Mouse (Mus musculus): Measurements from ENCODE around the gene Uhrf2. TPM values are rescaled to one million over a fixed set of nuclear protein-coding genes. Genes with fewer than 3 reads are reported as not detected.
A peak's percentile ranks its signal among the peaks of the same experiment; 100 is the strongest.

Gene Uhrf2
- polyA plus RNA-seq, 1 experiment from 2014 or later = 78.9 TPM

GRCm38 (mm10) chr19:30029002-30029710 lies 1.2 kb upstream of the Uhrf2 start:
- H3K4me1 ChIP-seq = peaks cover 51% of the 10 kb centered on the region
- H3K36me3 ChIP-seq (replicated peaks) = peaks cover 10% of the 10 kb centered on the region
- peak overlapping the region; percentile 98 for H3K27ac ChIP-seq
- H3K4me3 ChIP-seq = peak overlapping the region; percentile 80; the same call in 1 of the 2 replicates
- no peaks in the 10 kb centered on the region for H3K9me3 ChIP-seq
- DNase-seq (ENCODE audit: extremely low spot score, low spot score) = no peak
- H3K27me3 ChIP-seq (ENCODE audit: poor library complexity, severe bottlenecking) = no peaks in the 10 kb centered on the region
- 31% methylated on average over 11 of the region's 11 CpGs for WGBS

- Histone ChIP-seq H3K9me3 (no peaks in the 10 kb centered on the region), H3K27ac (peak overlapping the region; percentile 98), H3K36me3 (replicated peaks) (peaks cover 13% of the 10 kb centered on the region), H3K4me1 (peaks cover 61% of the 10 kb centered on the region), H3K27me3 (ENCODE audit: poor library complexity, severe bottlenecking) (no peaks in the 10 kb centered on the region), H3K4me3 (peak overlapping the region; percentile 80)
- under 1% methylated on average over 92 of the region's 92 CpGs for WGBS
- DNase-seq (ENCODE audit: extremely low spot score, low spot score) = peak; percentile 53
Measured at GRCm38 (mm10) chr19:30030636-30031467, 539 bp downstream of the Uhrf2 start.

- Histone ChIP-seq H3K4me1 (peaks cover 65% of the 10 kb centered on the region), H3K9me3 (no peaks in the 10 kb centered on the region), H3K36me3 (replicated peaks) (peaks cover 13% of the 10 kb centered on the region), H3K4me3 (peak overlapping the region; percentile 80), H3K27me3 (ENCODE audit: poor library complexity, severe bottlenecking) (no peaks in the 10 kb centered on the region), H3K27ac (peak overlapping the region; percentile 98)
- DNase-seq (ENCODE audit: extremely low spot score, low spot score) = no peak
- 8% methylated on average over 7 of the region's 7 CpGs for WGBS
Measured at GRCm38 (mm10) chr19:30031468-30031931, 1.2 kb downstream of the Uhrf2 start.

GRCm38 (mm10) chr19:30032206-30032605 lies 1.9 kb downstream of the Uhrf2 start:
- Histone ChIP-seq H3K9me3 (no peaks in the 10 kb centered on the region), H3K27ac (peak overlapping the region; percentile 98; the same call in 1 of the 2 replicates), H3K4me3 (peak overlapping the region; percentile 80), H3K36me3 (replicated peaks) (peaks cover 13% of the 10 kb centered on the region), H3K27me3 (ENCODE audit: poor library complexity, severe bottlenecking) (no peaks in the 10 kb centered on the region), H3K4me1 (peaks cover 62% of the 10 kb centered on the region)
- 75% methylated on average over 3 of the region's 3 CpGs for WGBS
- DNase-seq (ENCODE audit: extremely low spot score, low spot score) = no peak

- no peaks in the 10 kb centered on the region for H3K9me3 ChIP-seq
- WGBS = 68% methylated on average over 3 of the region's 3 CpGs
- peaks cover 27% of the 10 kb centered on the region for H3K36me3 ChIP-seq (replicated peaks)
- no peaks in the 10 kb centered on the region for H3K27me3 ChIP-seq (ENCODE audit: poor library complexity, severe bottlenecking)
- no peak overlapping the region for H3K27ac ChIP-seq
- H3K4me3 ChIP-seq = no peak overlapping the region
- no peak for DNase-seq (ENCODE audit: extremely low spot score, low spot score)
- peaks cover 38% of the 10 kb centered on the region for H3K4me1 ChIP-seq
Measured at GRCm38 (mm10) chr19:30035361-30035760, 5.0 kb downstream of the Uhrf2 start.

- Histone ChIP-seq H3K9me3 (peaks cover 10% of the 10 kb centered on the region; the same call in 1 of the 2 replicates), H3K4me3 (no peak overlapping the region), H3K27ac (no peak overlapping the region), H3K4me1 (no peaks in the 10 kb centered on the region), H3K27me3 (ENCODE audit: poor library complexity, severe bottlenecking) (no peaks in the 10 kb centered on the region), H3K36me3 (replicated peaks) (peaks cover 91% of the 10 kb centered on the region)
- WGBS = 93% methylated on average over 2 of the region's 2 CpGs
- DNase-seq (ENCODE audit: extremely low spot score, low spot score) = no peak
Measured at GRCm38 (mm10) chr19:30043691-30044090, 13.4 kb downstream of the Uhrf2 start.

GRCm38 (mm10) chr19:30044630-30045029 lies 14.3 kb downstream of the Uhrf2 start:
- 96% methylated on average over 1 of the region's 1 CpGs for WGBS
- no peaks in the 10 kb centered on the region for H3K4me1 ChIP-seq
- DNase-seq (ENCODE audit: extremely low spot score, low spot score) = no peak
- H3K36me3 ChIP-seq (replicated peaks) = peaks cover 87% of the 10 kb centered on the region
- H3K4me3 ChIP-seq = no peak overlapping the region
- H3K9me3 ChIP-seq = peaks cover 10% of the 10 kb centered on the region; the same call in 1 of the 2 replicates
- H3K27ac ChIP-seq = no peak overlapping the region
- no peaks in the 10 kb centered on the region for H3K27me3 ChIP-seq (ENCODE audit: poor library complexity, severe bottlenecking)

GRCm38 (mm10) chr19:30045857-30046256 lies 15.5 kb downstream of the Uhrf2 start:
- H3K4me3 ChIP-seq = no peak overlapping the region
- H3K36me3 ChIP-seq (replicated peaks) = peaks cover 83% of the 10 kb centered on the region
- H3K9me3 ChIP-seq = peaks cover 10% of the 10 kb centered on the region; the same call in 1 of the 2 replicates
- DNase-seq (ENCODE audit: extremely low spot score, low spot score) = no peak
- no peak overlapping the region for H3K27ac ChIP-seq
- WGBS = 56% methylated on average over 1 of the region's 1 CpGs
- H3K4me1 ChIP-seq = no peaks in the 10 kb centered on the region
- H3K27me3 ChIP-seq (ENCODE audit: poor library complexity, severe bottlenecking) = no peaks in the 10 kb centered on the region

GRCm38 (mm10) chr19:30050584-30050983 lies 20.3 kb downstream of the Uhrf2 start:
- Histone ChIP-seq H3K4me1 (no peaks in the 10 kb centered on the region), H3K27ac (no peak overlapping the region), H3K36me3 (replicated peaks) (peaks cover 68% of the 10 kb centered on the region), H3K4me3 (no peak overlapping the region), H3K27me3 (ENCODE audit: poor library complexity, severe bottlenecking) (no peaks in the 10 kb centered on the region), H3K9me3 (peaks cover 10% of the 10 kb centered on the region; the same call in 1 of the 2 replicates)
- WGBS = 90% methylated on average over 2 of the region's 2 CpGs
- no peak for DNase-seq (ENCODE audit: extremely low spot score, low spot score)

GRCm38 (mm10) chr19:30051479-30051878 lies 21.2 kb downstream of the Uhrf2 start:
- H3K4me3 ChIP-seq = no peak overlapping the region
- H3K27me3 ChIP-seq (ENCODE audit: poor library complexity, severe bottlenecking) = no peaks in the 10 kb centered on the region
- peaks cover 5% of the 10 kb centered on the region; the same call in 1 of the 2 replicates for H3K9me3 ChIP-seq
- H3K36me3 ChIP-seq (replicated peaks) = peaks cover 67% of the 10 kb centered on the region
- no peak for DNase-seq (ENCODE audit: extremely low spot score, low spot score)
- no peaks in the 10 kb centered on the region for H3K4me1 ChIP-seq
- H3K27ac ChIP-seq = no peak overlapping the region
- 93% methylated on average over 3 of the region's 3 CpGs for WGBS

- 95% methylated on average over 2 of the region's 2 CpGs for WGBS
- Histone ChIP-seq H3K27me3 (ENCODE audit: poor library complexity, severe bottlenecking) (no peaks in the 10 kb centered on the region), H3K9me3 (no peaks in the 10 kb centered on the region), H3K27ac (no peak overlapping the region), H3K4me1 (no peaks in the 10 kb centered on the region), H3K36me3 (replicated peaks) (peaks cover 64% of the 10 kb centered on the region), H3K4me3 (no peak overlapping the region)
- no peak for DNase-seq (ENCODE audit: extremely low spot score, low spot score)
Measured at GRCm38 (mm10) chr19:30054218-30054617, 23.9 kb downstream of the Uhrf2 start.

- Histone ChIP-seq H3K27me3 (ENCODE audit: poor library complexity, severe bottlenecking) (no peaks in the 10 kb centered on the region), H3K27ac (no peak overlapping the region), H3K4me1 (no peaks in the 10 kb centered on the region), H3K4me3 (no peak overlapping the region), H3K9me3 (no peaks in the 10 kb centered on the region), H3K36me3 (replicated peaks) (peaks cover 48% of the 10 kb centered on the region)
- 88% methylated on average over 4 of the region's 4 CpGs for WGBS
- DNase-seq (ENCODE audit: extremely low spot score, low spot score) = no peak
Measured at GRCm38 (mm10) chr19:30065797-30066196, 35.5 kb downstream of the Uhrf2 start.

GRCm38 (mm10) chr19:30090163-30090562 lies 59.9 kb downstream of the Uhrf2 start:
- DNase-seq (ENCODE audit: extremely low spot score, low spot score) = no peak
- no peaks in the 10 kb centered on the region for H3K9me3 ChIP-seq
- H3K4me3 ChIP-seq = no peak overlapping the region
- WGBS = 92% methylated on average over 6 of the region's 6 CpGs
- peaks cover under 1% of the 10 kb centered on the region; the same call in 1 of the 2 replicates for H3K4me1 ChIP-seq
- H3K36me3 ChIP-seq (replicated peaks) = peaks cover 100% of the 10 kb centered on the region
- H3K27me3 ChIP-seq (ENCODE audit: poor library complexity, severe bottlenecking) = no peaks in the 10 kb centered on the region
- no peak overlapping the region for H3K27ac ChIP-seq

Data from forebrain, embryonic 10.5 days (tissue).